In the genomic region with DNA sequence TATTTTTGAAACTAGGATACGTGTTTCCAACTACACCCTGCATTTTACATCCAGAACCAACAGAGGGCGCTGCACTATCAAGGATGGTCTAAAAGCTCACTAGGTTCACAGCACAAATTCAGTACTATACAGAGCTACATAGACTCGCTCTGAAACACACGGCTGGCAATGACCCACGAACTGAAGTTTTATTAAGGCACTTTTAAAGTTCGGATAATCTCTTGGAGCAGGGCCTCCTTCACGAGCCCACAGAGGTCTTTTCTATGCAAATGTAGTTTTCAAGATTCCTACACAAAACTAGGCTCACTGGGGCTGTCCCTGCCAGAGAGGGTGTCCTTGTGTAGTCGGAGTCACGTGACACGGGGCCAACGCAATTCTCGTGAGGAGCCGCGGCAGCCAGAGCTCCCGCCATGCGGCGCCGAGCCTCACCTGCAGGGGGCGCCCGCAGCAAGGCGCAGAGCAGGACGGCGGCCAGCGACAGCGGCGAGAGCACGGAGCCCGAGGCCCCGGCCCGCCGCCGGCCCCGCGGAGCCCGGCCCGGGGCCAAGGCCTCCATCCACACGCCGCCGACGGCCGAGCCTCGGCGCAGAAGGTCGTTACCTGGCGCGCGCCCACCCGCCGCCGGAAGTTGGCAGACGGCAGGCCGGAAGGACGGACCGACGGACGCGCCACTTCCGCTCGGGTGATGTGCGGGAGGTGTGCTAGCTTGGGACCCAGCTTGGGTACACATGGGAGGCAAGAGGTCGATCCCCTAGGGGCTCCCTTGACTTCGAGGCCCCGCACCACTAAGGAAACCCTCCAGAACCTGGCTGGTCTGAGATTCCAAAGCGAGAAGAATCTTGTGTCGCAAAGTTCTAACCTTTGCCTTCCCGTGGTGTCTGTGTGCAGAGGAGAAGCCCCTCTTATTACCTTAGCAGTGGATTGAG, we compare ENCODE assay signal across 8 mouse cellular contexts. TPM values are rescaled to one million over a fixed set of nuclear protein-coding genes. Genes with fewer than 3 reads are reported as not detected.
DNase-seq lines count a peak whose midpoint lies in the region; ATAC-seq lines count a peak whose summit lies in the region.

A gene (plus strand): TSS at position 460 of the 926 bp plus-strand sequence.
A gene (minus strand): TSS at position 774 of the 926 bp plus-strand sequence.

- 3% methylated on average over 66 of the region's 66 CpGs for WGBS in hindbrain, embryonic 12.5 days

- peak; percentile 98 for ATAC-seq in hindbrain, embryonic 12.5 days (ENCODE audit: low FRiP score)

- H3K9me3 ChIP-seq in hindbrain, embryonic 12.5 days (replicated peaks): no peaks in the 10 kb centered on the region

- H3K27me3 ChIP-seq in hindbrain, embryonic 12.5 days: no peaks in the 10 kb centered on the region

- peak within 1 kb of the TSS; percentile 80 for H3K27ac ChIP-seq in hindbrain, embryonic 12.5 days

- no peaks in the 10 kb centered on the region for H3K36me3 ChIP-seq in hindbrain, embryonic 12.5 days

- peak within 1 kb of the TSS; percentile 73 for H3K4me3 ChIP-seq in hindbrain, embryonic 12.5 days

- H3K4me1 ChIP-seq in hindbrain, embryonic 12.5 days: peaks cover 3% of the 10 kb centered on the region; the same call in 1 of the 2 replicates

- H3K4me2 ChIP-seq in hindbrain, embryonic 12.5 days (replicated peaks): peak within 1 kb of the TSS; percentile 71

- peak within 1 kb of the TSS; percentile 61 for H3K9ac ChIP-seq in hindbrain, embryonic 12.5 days

- DNase-seq in Muller cell, postnatal 12 days (ENCODE audit: inconsistent ontology term): peak; percentile 93
- peak; percentile 81 for DNase-seq in cerebellum, adult 9-11 months
- peak; percentile 86 to 87 for DNase-seq in frontal cortex, postnatal 10 days (ENCODE audit: low spot score in 2 of 2)
- DNase-seq in layer of hippocampus, postnatal 14 days (ENCODE audit: low spot score in 2 of 2): peak; percentile 83 to 91
- DNase-seq in lung, postnatal 14 days: peak; percentile 89
- peak; percentile 89 for DNase-seq in retina, embryonic 14.5 days (ENCODE audit: low spot score)
- peak; percentile 96 for DNase-seq in thymus, postnatal 4 days

RNA-seq across cellular contexts. Expression of the first gene that starts in this region (rescaled TPM):
- polyA plus RNA-seq in hindbrain, embryonic 12.5 days (2016; fragmentation: Nextera tagmentation; extraction: Ambion mirVana): 1.9 and 3.5 TPM in 2 replicates
- 1 to 10 TPM; 1.6 to 3.3 TPM for total RNA-seq in layer of hippocampus, postnatal 14 days (2021)

RNA-seq across cellular contexts. Expression of the second gene that starts in this region (rescaled TPM):
- polyA plus RNA-seq in hindbrain, embryonic 12.5 days (2016; fragmentation: Nextera tagmentation; extraction: Ambion mirVana): 0.93 and 0.94 TPM in 2 replicates
- total RNA-seq in layer of hippocampus, postnatal 14 days (2021): 1 to 10 TPM in 1 of 2 experiments, under 1 TPM in 1; 0.88 to 1.1 TPM

Comparison
In these comparisons a context has a peak if more than half of its experiments do, and no peak if none do; other contexts are left out.
1. Peak in every context shown above with its lines: DNase-seq, ATAC-seq, H3K4me3 ChIP-seq and H3K27ac ChIP-seq.